10 mouse cellular contexts compared by ENCODE assay signal in genomic region chr9:43796841-43797740, GRCm38 (mm10). TPM values are rescaled to one million over a fixed set of nuclear protein-coding genes. Genes with fewer than 3 reads are reported as not detected.
DNase-seq lines count a peak whose midpoint lies in the region; ATAC-seq and TF ChIP-seq lines count a peak whose summit lies in the region.
"Had no signal": no experiment of that assay in that cellular context is flagged by ENCODE, and none has a peak within 500 bp of the region (broad histone marks: within the 10 kb centered on the region; RNA-seq: fewer than 3 reads in every experiment).

No protein-coding gene starts in this region.

- TF ChIP-seq RAD21 in CH12.LX (IDR thresholded peaks at IDR 0.05; ENCODE audit: low read depth, low read length), result no peak

- TF ChIP-seq EP300 in CH12.LX (IDR thresholded peaks at IDR 0.05; ENCODE audit: low read length), result no peak

- in situ Hi-C loops in CH12.LX (cut with MboI; ENCODE audit: low pct_ligation_motif_present, low pct_unique_long_range_greater_than_20kb, low sequenced_read_pairs), result loop anchor here (5.0 kb wide), 1 partner anchor 55 kb away; the partner anchor contains the start of gene Nectin1

- no peak overlapping the region for H3K27ac ChIP-seq in CH12.LX (ENCODE audit: insufficient read depth, low read depth)
- H3K27ac ChIP-seq in kidney, postnatal 0 days, result no peak overlapping the region
- H3K27ac ChIP-seq: liver, embryonic 14.5 days had no signal

- no peaks in the 10 kb centered on the region for H3K79me2 ChIP-seq in CH12.LX (replicated peaks; ENCODE audit: control insufficient read depth, extremely low read depth, insufficient read depth, poor library complexity, severe bottlenecking)

- H3K4me1 ChIP-seq in CH12.LX (ENCODE audit: control insufficient read depth in 1 of 2, insufficient read depth in 2 of 2), result peaks cover 7 to 11% of the 10 kb centered on the region in 2 experiments
- H3K4me1 ChIP-seq in kidney, postnatal 0 days (replicated peaks; ENCODE audit: insufficient read depth, low read length), result no peaks in the 10 kb centered on the region

- H3K9me3 ChIP-seq in CH12.LX (replicated peaks; ENCODE audit: low read length), result peaks cover 6% of the 10 kb centered on the region
- H3K9me3 ChIP-seq in kidney, postnatal 0 days (replicated peaks; ENCODE audit: low read length), result no peaks in the 10 kb centered on the region

- no peak; the same call in 1 of the 2 replicates for ATAC-seq in kidney, postnatal 0 days (replicated peaks; ENCODE audit: low FRiP score, low read depth)

- TF ChIP-seq POLR2A in CH12.LX (IDR thresholded peaks at IDR 0.05; ENCODE audit: low read depth, low read length), result no peak
- no peak for TF ChIP-seq POLR2A in brain, embryonic 14.5 days (IDR thresholded peaks at IDR 0.05; ENCODE audit: borderline replicate concordance, extremely low read depth, insufficient read depth, insufficient read length, poor library complexity, severe bottlenecking)

- H3K9ac ChIP-seq in CH12.LX (ENCODE audit: insufficient read depth, low read depth), result no peak overlapping the region
- no peak overlapping the region for H3K9ac ChIP-seq in kidney, postnatal 0 days (ENCODE audit: low read depth, low read length)
- H3K9ac ChIP-seq: liver, embryonic 14.5 days had no signal

- no peaks in the 10 kb centered on the region for H3K27me3 ChIP-seq in CH12.LX (replicated peaks)
- no peaks in the 10 kb centered on the region for H3K27me3 ChIP-seq in kidney, postnatal 0 days (ENCODE audit: insufficient read depth, low read length)

- intact Hi-C loops in gastrocnemius, postnatal 14 days (cut with DNase I; ENCODE audit: low total_unique reads), result loop anchor here (5.0 kb wide), 1 partner anchor 40 kb away; no protein-coding TSS in a partner anchor
- intact Hi-C loops in gastrocnemius, postnatal 36 days (cut with DNase I), result loop anchor here (2.0 kb wide), 1 partner anchor 50 kb away; no protein-coding TSS in a partner anchor

- dilution Hi-C loops in CH12.LX (cut with MboI; ENCODE audit: extremely low pct_ligation_motif_present, extremely low pct_unique_long_range_greater_than_20kb, low sequenced_read_pairs), result no loop called here

- H3K36me3 ChIP-seq in CH12.LX (replicated peaks in 1 of 2; ENCODE audit: control insufficient read depth in 1 of 2, insufficient read depth in 1 of 2, low read length in 1 of 2), result peaks cover 6 to 29% of the 10 kb centered on the region in 2 experiments
- no peaks in the 10 kb centered on the region for H3K36me3 ChIP-seq in kidney, postnatal 0 days (ENCODE audit: insufficient read depth, low read length)

- no peak for TF ChIP-seq CTCF in CH12.LX (conservative IDR thresholded peaks at IDR 0.05 in 1 of 2, IDR thresholded peaks at IDR 0.05 in 1 of 2; ENCODE audit: low read depth in 2 of 2, low read length in 2 of 2)
- TF ChIP-seq CTCF in brain, embryonic 14.5 days (IDR thresholded peaks at IDR 0.05; ENCODE audit: borderline replicate concordance, extremely low read depth, insufficient read depth, insufficient read length), result no peak
- TF ChIP-seq CTCF in kidney, postnatal 0 days (IDR thresholded peaks at IDR 0.05; ENCODE audit: low read depth), result no peak

- no peak overlapping the region for H3K4me2 ChIP-seq in CH12.LX (ENCODE audit: insufficient read depth, low read depth, poor library complexity, severe bottlenecking)
- H3K4me2 ChIP-seq in kidney, postnatal 0 days (ENCODE audit: low read length), result no peak overlapping the region

- H3K4me3 ChIP-seq in CH12.LX (replicated peaks in 1 of 3; ENCODE audit: low read depth in 2 of 3, low read length in 2 of 3, poor library complexity in 1 of 3), result no peak overlapping the region
- H3K4me3 ChIP-seq in kidney, postnatal 0 days (replicated peaks; ENCODE audit: low read depth, low read length), result no peak overlapping the region

- 69% methylated on average over 11 of the region's 11 CpGs for WGBS in kidney, postnatal 0 days

- DNase-seq in gastrocnemius, postnatal 14 days, result peak; percentile 35
- no peak for DNase-seq in gastrocnemius, postnatal 36 days
- no peak for DNase-seq in CH12.LX (ENCODE audit: extremely low read depth)
- peak; percentile 24 for DNase-seq in brain, embryonic 14.5 days (ENCODE audit: low read depth)
- peak; percentile 87 for DNase-seq in kidney, postnatal 0 days (ENCODE audit: low spot score)
- DNase-seq in cerebellum, adult 9-10 months, result no peak
- no peak for DNase-seq in ovary, postnatal 10 days (ENCODE audit: low spot score)
- DNase-seq in thymus, postnatal 14 days, result no peak
- DNase-seq: thymus, adult 18-20 months had no signal

TF ChIP-seq in CH12.LX, 34 proteins besides CTCF, POLR2A, EP300 and RAD21:
- TF ChIP-seq HCFC1 (IDR thresholded peaks at IDR 0.05; ENCODE audit: low read depth, low read length) (peak; percentile 81), ELF1 (IDR thresholded peaks at IDR 0.05; ENCODE audit: low read depth, low read length) (0 out of 2 replicates have a peak, but pooled peaks have one; percentile 18), MAFK (IDR thresholded peaks at IDR 0.05; ENCODE audit: insufficient replicate concordance, low read length) (no peak)

RNA-seq across cellular contexts. Expression of gene Nectin1, which starts 53.3 kb away (rescaled TPM):
- total RNA-seq in gastrocnemius, postnatal 14 days (2021), result 1 to 10 TPM; 4.5 to 6.7 TPM
- 1 to 10 TPM; 1.8 to 2.3 TPM for total RNA-seq in gastrocnemius, postnatal 36 days (2021)
- total RNA-seq in CH12.LX (2012; rRNA removed), result 1.6 and 1.9 TPM in 2 replicates
- 0.09 and 0.26 TPM in 2 replicates for total RNA-seq in CH12.LX (2014; rRNA removed)
- 1.4 and 1.8 TPM in 2 replicates for polyA plus RNA-seq in CH12.LX (2012; ENCODE audit: insufficient read length, low read depth)
- 14.4 and 31.1 TPM in 2 replicates for polyA plus RNA-seq in brain, embryonic 14.5 days (2012; rRNA removed)
- 3.7 and 3.9 TPM in 2 replicates for polyA plus RNA-seq in kidney, postnatal 0 days (2015; fragmentation: Nextera tagmentation; extraction: Ambion mirVana)

Comparison
In these comparisons a context has a peak if more than half of its experiments do, and no peak if none do; other contexts are left out.
1. DNase-seq: peak in gastrocnemius, postnatal 14 days (single experiment), brain, embryonic 14.5 days (single experiment) and kidney, postnatal 0 days (single experiment); none in gastrocnemius, postnatal 36 days (0 of 2), CH12.LX (single experiment), cerebellum, adult 9-10 months (single experiment), ovary, postnatal 10 days (single experiment) and thymus, postnatal 14 days (single experiment).